Mouse (Mus musculus) erythroblast, embryonic 14.5 days (primary cell): Measurements from ENCODE around the gene Drg1.
"Not testable (repeated sequence)": the region's sequence is repeated elsewhere in the genome, so short reads cannot be mapped to it uniquely, and the experiment has no call there.

Source experiments
- GATA1 ChIP-seq: IDR thresholded peaks from 2 replicates; pipeline ENCODE4 v1.6.1; 2012; ENCODE audit warnings: low read length, inconsistent platforms, mixed read lengths
- TAL1 ChIP-seq: IDR thresholded peaks from 3 replicates; pipeline ENCODE4 v1.6.1; 2012; ENCODE audit warnings: low read length, inconsistent platforms, mixed read lengths

DNA sequence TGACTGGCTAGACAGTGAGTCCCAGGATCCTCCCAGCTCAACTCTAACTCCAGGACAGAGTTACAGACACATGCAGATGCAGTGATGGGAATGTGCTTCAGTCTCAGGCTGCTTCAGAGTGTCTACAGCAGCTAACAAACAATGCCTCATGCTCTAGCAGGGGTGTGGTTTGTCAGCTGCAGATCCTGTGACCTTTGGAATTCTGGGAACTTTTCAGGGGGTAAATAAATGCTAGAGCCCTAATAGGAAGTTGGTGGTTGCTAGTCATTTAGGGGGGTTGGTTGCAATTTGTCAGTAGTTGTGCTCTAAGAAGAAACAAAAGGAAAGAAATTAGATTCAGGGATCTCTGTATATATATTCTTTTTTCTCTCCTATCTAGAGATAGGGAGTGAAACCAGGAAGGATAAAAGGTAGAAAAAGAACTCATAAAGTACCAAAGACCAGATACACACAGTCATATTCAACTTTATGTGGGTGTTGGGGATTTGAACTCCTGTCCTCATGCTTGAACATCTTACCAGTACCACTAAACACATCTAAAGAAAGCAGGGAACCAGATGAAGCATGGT is 125.2 kb downstream of the Drg1 start:
- TF ChIP-seq TAL1, GATA1: not testable (repeated sequence)
